19 mouse cellular contexts compared by ENCODE assay signal in genomic region chr17:83839132-83839531, GRCm38 (mm10). TPM values are rescaled to one million over a fixed set of nuclear protein-coding genes. Genes with fewer than 3 reads are reported as not detected.
A peak's percentile ranks its signal among the peaks of the same experiment; 100 is the strongest.
DNase-seq lines count a peak whose midpoint lies in the region; ATAC-seq and TF ChIP-seq lines count a peak whose summit lies in the region.
"Had no signal": no experiment of that assay in that cellular context is flagged by ENCODE, and none has a peak within 500 bp of the region (broad histone marks: within the 10 kb centered on the region; RNA-seq: fewer than 3 reads in every experiment).

No protein-coding gene starts in this region.

- no peak overlapping the region for H3K4me2 ChIP-seq in kidney, postnatal 0 days (ENCODE audit: low read length)
- no peak overlapping the region for H3K4me2 ChIP-seq in kidney, embryonic 14.5 days (replicated peaks; ENCODE audit: low read depth, low read length)
- H3K4me2 ChIP-seq in midbrain, postnatal 0 days (ENCODE audit: low read depth, low read length, poor library complexity, severe bottlenecking), result no peak overlapping the region
- H3K4me2 ChIP-seq in midbrain, embryonic 16.5 days (ENCODE audit: low read length), result no peak overlapping the region
- H3K4me2 ChIP-seq: forebrain, embryonic 13.5 days; heart, embryonic 13.5 days; neural tube, embryonic 13.5 days had no signal

- H3K36me3 ChIP-seq in kidney, postnatal 0 days (ENCODE audit: insufficient read depth, low read length), result no peaks in the 10 kb centered on the region
- no peaks in the 10 kb centered on the region for H3K36me3 ChIP-seq in kidney, embryonic 14.5 days (ENCODE audit: control insufficient read depth, insufficient read depth, low read length)
- no peaks in the 10 kb centered on the region for H3K36me3 ChIP-seq in midbrain, postnatal 0 days (ENCODE audit: insufficient read depth, low read length)
- H3K36me3 ChIP-seq in midbrain, embryonic 16.5 days (ENCODE audit: control insufficient read depth, insufficient read depth, low read length), result no peaks in the 10 kb centered on the region
- H3K36me3 ChIP-seq: heart, embryonic 13.5 days; neural tube, embryonic 13.5 days had no signal

- H3K27me3 ChIP-seq in kidney, postnatal 0 days (ENCODE audit: insufficient read depth, low read length), result no peaks in the 10 kb centered on the region
- H3K27me3 ChIP-seq in kidney, embryonic 14.5 days (ENCODE audit: control insufficient read depth, insufficient read depth, low read length), result no peaks in the 10 kb centered on the region
- H3K27me3 ChIP-seq in midbrain, postnatal 0 days (ENCODE audit: insufficient read depth, low read length), result no peaks in the 10 kb centered on the region; the same call in 1 of the 2 replicates
- H3K27me3 ChIP-seq in midbrain, embryonic 16.5 days (ENCODE audit: control insufficient read depth, insufficient read depth, low read depth, low read length), result no peaks in the 10 kb centered on the region
- H3K27me3 ChIP-seq: forebrain, embryonic 13.5 days; neural tube, embryonic 13.5 days had no signal

- no peaks in the 10 kb centered on the region for H3K9me3 ChIP-seq in kidney, postnatal 0 days (replicated peaks; ENCODE audit: low read length)
- H3K9me3 ChIP-seq in kidney, embryonic 14.5 days (ENCODE audit: control insufficient read depth, low read length), result no peaks in the 10 kb centered on the region
- no peaks in the 10 kb centered on the region for H3K9me3 ChIP-seq in midbrain, postnatal 0 days (ENCODE audit: low read length)
- H3K9me3 ChIP-seq in midbrain, embryonic 16.5 days (replicated peaks; ENCODE audit: control insufficient read depth, low read length, poor library complexity, severe bottlenecking), result no peaks in the 10 kb centered on the region
- H3K9me3 ChIP-seq: forebrain, embryonic 13.5 days; heart, embryonic 13.5 days; neural tube, embryonic 13.5 days had no signal

- H3K4me3 ChIP-seq in kidney, postnatal 0 days (replicated peaks; ENCODE audit: low read depth, low read length), result no peak overlapping the region
- no peak overlapping the region for H3K4me3 ChIP-seq in kidney, embryonic 14.5 days (ENCODE audit: low read length)
- H3K4me3 ChIP-seq in midbrain, postnatal 0 days (ENCODE audit: low read depth, low read length), result no peak overlapping the region
- H3K4me3 ChIP-seq in midbrain, embryonic 16.5 days (ENCODE audit: low read depth, low read length), result no peak overlapping the region
- H3K4me3 ChIP-seq: forebrain, embryonic 13.5 days; gastrocnemius, adult 2 months; heart, embryonic 13.5 days; neural tube, embryonic 13.5 days had no signal

- no peaks in the 10 kb centered on the region; the same call in 1 of the 2 replicates for H3K4me1 ChIP-seq in kidney, postnatal 0 days (replicated peaks; ENCODE audit: insufficient read depth, low read length)
- no peaks in the 10 kb centered on the region for H3K4me1 ChIP-seq in kidney, embryonic 14.5 days (ENCODE audit: control insufficient read depth, insufficient read depth, low read length)
- H3K4me1 ChIP-seq in midbrain, postnatal 0 days (ENCODE audit: insufficient read depth, low read length), result no peaks in the 10 kb centered on the region
- H3K4me1 ChIP-seq in midbrain, embryonic 16.5 days (ENCODE audit: control insufficient read depth, insufficient read depth, low read length), result no peaks in the 10 kb centered on the region

- DNase-seq in kidney, postnatal 0 days (ENCODE audit: low spot score), result no peak
- peak; percentile 30 for DNase-seq in midbrain, postnatal 0 days (ENCODE audit: low spot score)
- DNase-seq in MN1 (ENCODE audit: low spot score), result no peak
- DNase-seq in B cell, adult 2 months, result no peak
- DNase-seq: adrenal gland, postnatal 36 days; cerebellum, postnatal 10 days; embryo, embryonic 11 days; gastrocnemius, adult 2 months; heart, adult 11 months; right cerebral cortex, postnatal 25 days; thymus, postnatal 36 days had no signal

- TF ChIP-seq CTCF in kidney, postnatal 0 days (IDR thresholded peaks at IDR 0.05; ENCODE audit: low read depth), result peak; percentile 29; the same call in 1 of the 2 replicates
- TF ChIP-seq CTCF in midbrain, postnatal 0 days (IDR thresholded peaks at IDR 0.05), result peak; percentile 53

- no peak overlapping the region for H3K9ac ChIP-seq in kidney, postnatal 0 days (ENCODE audit: low read depth, low read length)
- H3K9ac ChIP-seq in kidney, embryonic 14.5 days (ENCODE audit: low read depth, low read length), result no peak overlapping the region
- no peak overlapping the region for H3K9ac ChIP-seq in midbrain, postnatal 0 days (replicated peaks; ENCODE audit: low read length, poor library complexity, severe bottlenecking)
- no peak overlapping the region for H3K9ac ChIP-seq in midbrain, embryonic 16.5 days (ENCODE audit: low read depth, low read length)
- H3K9ac ChIP-seq: forebrain, embryonic 13.5 days; heart, embryonic 13.5 days; neural tube, embryonic 13.5 days had no signal

- no peak for ATAC-seq in kidney, postnatal 0 days (replicated peaks; ENCODE audit: low FRiP score, low read depth)
- ATAC-seq in kidney, embryonic 14.5 days (ENCODE audit: low FRiP score, low TSS enrichment), result no peak
- no peak for ATAC-seq in midbrain, postnatal 0 days (ENCODE audit: low FRiP score)
- no peak for ATAC-seq in midbrain, embryonic 16.5 days
- ATAC-seq in granulocyte monocyte progenitor cell, adult 5-6 weeks (replicated peaks; ENCODE audit: poor library complexity, severe bottlenecking), result peak; percentile 35; the same call in 1 of the 2 replicates
- ATAC-seq: CD4-positive, CD25-positive, alpha-beta regulatory T cell, adult 4 months; forebrain, embryonic 13.5 days had no signal

- 70% methylated on average over 9 of the region's 9 CpGs for WGBS in kidney, postnatal 0 days
- 79% methylated on average over 9 of the region's 9 CpGs for whole genome bisulfite sequencing in kidney, embryonic 14.5 days
- WGBS in midbrain, postnatal 0 days, result 57% methylated on average over 9 of the region's 9 CpGs
- 48% methylated on average over 9 of the region's 9 CpGs for WGBS in midbrain, embryonic 16.5 days

- H3K27ac ChIP-seq in kidney, postnatal 0 days, result no peak overlapping the region
- H3K27ac ChIP-seq in kidney, embryonic 14.5 days (ENCODE audit: low read depth, low read length), result no peak overlapping the region
- H3K27ac ChIP-seq in midbrain, postnatal 0 days (ENCODE audit: low read depth, low read length), result no peak overlapping the region
- no peak overlapping the region for H3K27ac ChIP-seq in midbrain, embryonic 16.5 days (ENCODE audit: low read length)
- H3K27ac ChIP-seq: forebrain, embryonic 13.5 days; gastrocnemius, adult 2 months; heart, embryonic 13.5 days; neural tube, embryonic 13.5 days had no signal

RNA-seq across cellular contexts. Expression of gene Haao, which starts 8.6 kb away (rescaled TPM):
- 4.9 and 6.3 TPM in 2 replicates for polyA plus RNA-seq in kidney, postnatal 0 days (2015; fragmentation: Nextera tagmentation; extraction: Ambion mirVana)
- 0.72 and 0.91 TPM in 2 replicates for polyA plus RNA-seq in kidney, embryonic 14.5 days (2014; fragmentation: Nextera tagmentation; extraction: Ambion mirVana)
- not detected in 2 replicates for total RNA-seq in midbrain, postnatal 0 days (2014; rRNA removed)
- 0.23 and 0.56 TPM in 2 replicates for polyA plus RNA-seq in midbrain, postnatal 0 days (2015; fragmentation: Nextera tagmentation; extraction: Ambion mirVana)
- polyA plus RNA-seq in midbrain, embryonic 16.5 days (2015; fragmentation: Nextera tagmentation; extraction: Ambion mirVana), result 0.23 TPM in 1 of 2 replicates, not detected in the other
- total RNA-seq in granulocyte monocyte progenitor cell, adult 5-6 weeks (2014; fragmentation: Nextera tagmentation), result 36.7 and 42.2 TPM in 2 replicates
- total RNA-seq in granulocyte monocyte progenitor cell, adult 5-6 weeks (2017), result 17.0 and 26.2 TPM in 2 replicates
- total RNA-seq: gastrocnemius, adult 2 months; left cerebral cortex, postnatal 10 days had no signal
- polyA plus RNA-seq: forebrain, embryonic 13.5 days; neural tube, embryonic 13.5 days had no signal
